Comparison of ENCODE assay signal across 24 mouse cellular contexts in genomic region chr6:84491106-84491505, GRCm38 (mm10).
"Had no signal": no experiment of that assay in that cellular context is flagged by ENCODE, and none has a peak within 500 bp of the region (broad histone marks: within the 10 kb centered on the region; RNA-seq: fewer than 3 reads in every experiment).

No protein-coding gene starts in this region.

- H3K27me3 ChIP-seq: heart, embryonic 13.5 days; heart, embryonic 15.5 days; hindbrain, embryonic 15.5 days; limb, embryonic 13.5 days; limb, embryonic 15.5 days; liver, embryonic 12.5 days had no signal

- DNase-seq: gastrocnemius, postnatal 14 days; gastrocnemius, postnatal 36 days; heart, adult 11 months; heart, adult 2 months; heart, postnatal 14 days; heart, postnatal 36 days; kidney, adult 11 months; kidney, adult 2 months; kidney, adult 9 months; kidney, postnatal 14 days; kidney, postnatal 36 days; layer of hippocampus, adult 9-11 months; layer of hippocampus, postnatal 36 days had no signal

- H3K4me1 ChIP-seq: limb, embryonic 15.5 days; liver, embryonic 12.5 days had no signal

- H3K4me3 ChIP-seq: heart, adult 2 months; heart, embryonic 13.5 days; heart, embryonic 15.5 days; hindbrain, embryonic 13.5 days; hindbrain, embryonic 15.5 days; kidney, embryonic 15.5 days; limb, embryonic 13.5 days; limb, embryonic 15.5 days; liver, embryonic 12.5 days had no signal

- H3K27ac ChIP-seq: heart, adult 2 months; heart, embryonic 13.5 days; heart, embryonic 15.5 days; hindbrain, embryonic 13.5 days; hindbrain, embryonic 15.5 days; hindbrain, postnatal 0 days; kidney, embryonic 15.5 days; kidney, postnatal 0 days; limb, embryonic 13.5 days; limb, embryonic 15.5 days; liver, embryonic 12.5 days; liver, embryonic 14.5 days had no signal
